Mouse (Mus musculus) brain, embryonic 14.5 days (tissue): ENCODE measurements around the gene Ptprk.

Experiments
- CTCF ChIP-seq: fragments of 200-500 bp; IDR thresholded peaks from 2 replicates; pipeline ENCODE4 v1.5.1; 2012; ENCODE audit warnings: inconsistent platforms, mild to moderate bottlenecking, moderate library complexity, borderline replicate concordance; ENCODE audit not compliant: insufficient read depth, insufficient read length; ENCODE audit errors: extremely low read depth
- POLR2A ChIP-seq: fragments of 200-500 bp; IDR thresholded peaks from 2 replicates; pipeline ENCODE4 v1.6.1; 2012; ENCODE audit warnings: mild to moderate bottlenecking, inconsistent platforms, borderline replicate concordance; ENCODE audit not compliant: poor library complexity, insufficient read depth, insufficient read length, severe bottlenecking; ENCODE audit errors: extremely low read depth

DNA sequence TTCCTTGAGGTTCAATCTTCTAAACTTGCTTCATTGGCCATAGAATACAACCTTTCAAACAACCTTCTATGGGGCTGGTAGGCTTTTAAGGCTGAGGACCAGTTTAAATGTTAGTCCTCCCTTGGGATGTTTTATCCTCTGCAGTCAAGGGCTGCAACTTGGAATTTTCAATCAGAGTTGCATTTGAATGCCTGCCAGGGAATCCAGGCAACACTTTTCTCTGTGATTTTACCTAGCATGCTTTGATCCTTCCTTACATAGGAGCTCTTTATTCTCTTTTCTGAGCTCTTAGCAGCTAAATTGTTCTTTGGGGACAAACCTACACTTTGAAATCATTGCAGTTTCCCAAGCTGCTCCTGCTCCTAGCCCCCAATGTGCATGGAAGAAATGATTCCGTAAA, 149.8 kb downstream of the Ptprk start:
- TF ChIP-seq CTCF: no peak
- no peak for TF ChIP-seq POLR2A
